Mouse (Mus musculus) intestine, embryonic 15.5 days (tissue): ENCODE measurements around the gene 8030474K03Rik. TPM values are rescaled to one million over a fixed set of nuclear protein-coding genes. Genes with fewer than 3 reads are reported as not detected.

Experiments
- ATAC-seq: fragments of 200-750 bp; cut with Nextera tagmentation; 2 replicates; pipeline ENCODE4 v1.8.0; 2017; ENCODE audit warnings: moderate TSS enrichment, moderate library complexity
- H3K27ac ChIP-seq: fragments of 300-500 bp; sonication (generic); 2 replicates; pipeline ENCODE4 v1.5.1; 2015; ENCODE audit warnings: mild to moderate bottlenecking, inconsistent platforms
- H3K27me3 ChIP-seq: fragments of 300-500 bp; sonication (generic); replicated peaks from 2 replicates; pipeline ENCODE4 v1.6.1; 2015; ENCODE audit warnings: inconsistent platforms
- H3K36me3 ChIP-seq: fragments of 300-500 bp; sonication (generic); 2 replicates; pipeline ENCODE4 v1.6.1; 2015; ENCODE audit warnings: inconsistent platforms
- H3K4me1 ChIP-seq: fragments of 300-500 bp; sonication (generic); replicated peaks from 2 replicates; pipeline ENCODE4 v1.6.1; 2015; ENCODE audit warnings: inconsistent platforms
- H3K4me2 ChIP-seq: fragments of 300-500 bp; sonication (generic); replicated peaks from 2 replicates; pipeline ENCODE4 v1.6.1; 2015; ENCODE audit warnings: mild to moderate bottlenecking, inconsistent platforms
- H3K4me3 ChIP-seq: fragments of 300-500 bp; sonication (generic); replicated peaks from 2 replicates; pipeline ENCODE4 v1.5.1; 2015; ENCODE audit warnings: inconsistent platforms
- H3K9ac ChIP-seq: fragments of 300-500 bp; sonication (generic); 2 replicates; pipeline ENCODE4 v1.6.1; 2015; ENCODE audit warnings: inconsistent platforms
- H3K9me3 ChIP-seq: fragments of 300-500 bp; sonication (generic); 2 replicates; pipeline ENCODE4 v1.6.1; 2016; ENCODE audit warnings: inconsistent platforms
- WGBS: fragments of 180-500 bp; shearing (Covaris S2); methylation state at CpG from one replicate; pipeline ENCODE4 v1.1.7; 2015; 5-methylcytosine and 5-hydroxymethylcytosine counted together
- polyA plus RNA-seq: library from polyadenylated mRNA; unstranded; fragments of >200 nt; fragmentation: Nextera tagmentation; extraction: Ambion mirVana; gene quantifications from 2 replicates; pipeline ENCODE4 v1.2.1, GENCODE M21; 2015

Gene 8030474K03Rik
- 0.08 TPM in 1 of 2 replicates, not detected in the other for polyA plus RNA-seq

DNA sequence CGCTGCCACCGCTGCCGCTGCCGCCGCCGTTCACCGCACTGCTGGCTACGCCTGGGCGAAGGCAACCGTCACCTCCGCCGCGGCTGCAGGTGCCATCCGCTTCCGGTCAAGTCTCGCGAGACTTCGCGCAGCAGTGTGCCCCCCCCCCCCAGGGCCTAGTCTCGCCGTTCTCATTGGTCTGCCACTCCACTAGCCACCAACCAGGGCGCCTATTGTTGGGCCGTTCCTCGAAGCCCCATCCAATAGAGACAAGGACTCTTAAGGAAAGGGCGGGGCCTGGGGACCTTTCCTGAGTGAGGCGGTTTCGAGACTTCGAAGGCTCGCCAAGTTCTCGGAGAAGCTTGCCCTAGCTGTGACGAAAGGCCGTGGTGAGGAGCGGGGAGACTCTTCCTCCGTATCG lies at the start of gene 8030474K03Rik, which contains the start of gene Gm4779:
Gene 8030474K03Rik, plus strand, starts transcription at position 315 of the 400 bp plus-strand sequence.
Gene Gm4779, minus strand, starts transcription at position 82 of the 400 bp plus-strand sequence.
- no peaks in the 10 kb centered on the region for H3K27me3 ChIP-seq
- no peak within 1 kb of the TSS for H3K4me2 ChIP-seq
- H3K4me1 ChIP-seq: no peaks in the 10 kb centered on the region
- no peak within 1 kb of the TSS for H3K27ac ChIP-seq
- no peak for ATAC-seq
- WGBS: 96% methylated on average over 31 of the region's 35 CpGs
- H3K9ac ChIP-seq: no peak within 1 kb of the TSS
- no peaks in the 10 kb centered on the region for H3K36me3 ChIP-seq
- H3K9me3 ChIP-seq: no peaks in the 10 kb centered on the region
- H3K4me3 ChIP-seq: no peak within 1 kb of the TSS

DNA sequence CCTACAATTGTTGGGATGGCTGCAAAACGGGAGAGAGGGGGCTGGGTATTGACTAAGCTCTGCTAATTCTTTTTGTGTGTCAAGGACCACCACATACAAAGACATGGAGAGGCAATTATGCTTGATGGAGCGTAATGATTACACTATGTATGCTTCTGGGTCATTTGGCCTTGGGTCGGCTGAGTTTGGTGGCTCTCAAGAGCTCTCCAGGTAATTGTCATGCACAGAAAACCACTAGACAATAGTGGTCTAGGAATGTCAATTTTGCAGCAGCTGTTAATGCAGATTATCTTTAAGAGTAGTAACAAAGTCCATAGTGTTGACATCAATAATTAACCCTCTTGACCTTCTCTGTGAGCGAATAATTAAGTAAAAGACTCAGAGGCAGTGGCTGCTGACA lies 44.3 kb upstream of the 8030474K03Rik start:
- Histone ChIP-seq H3K27ac (no peak overlapping the region), H3K9me3 (no peaks in the 10 kb centered on the region), H3K9ac (no peak overlapping the region), H3K4me2 (no peak overlapping the region), H3K27me3 (0 out of 2 replicates have a peak, but pooled peaks cover 4% of the 10 kb centered on the region), H3K4me3 (no peak overlapping the region), H3K36me3 (no peaks in the 10 kb centered on the region), H3K4me1 (no peaks in the 10 kb centered on the region)
- 70% methylated on average over 4 of the region's 4 CpGs for WGBS
- no peak for ATAC-seq

DNA sequence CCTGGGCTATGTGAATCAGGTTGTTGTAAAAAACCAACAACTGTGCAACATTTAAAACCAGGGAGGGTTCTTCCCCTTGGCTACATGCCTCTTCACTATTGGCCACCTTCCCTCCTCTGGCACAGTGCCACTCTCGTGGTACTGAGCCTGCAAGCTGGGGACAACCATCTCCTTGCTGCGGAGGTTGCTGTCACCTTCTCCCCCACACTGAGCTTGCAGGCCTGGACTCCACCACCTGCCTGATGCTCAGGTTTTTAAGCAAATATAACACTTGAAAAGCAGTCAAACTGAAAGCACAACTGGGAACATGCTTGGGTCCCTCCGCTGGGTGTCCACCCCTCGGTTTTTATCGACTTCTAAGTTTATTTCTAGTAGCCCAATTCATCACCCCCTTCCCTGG lies 40.0 kb upstream of the 8030474K03Rik start:
- Histone ChIP-seq H3K9ac (no peak overlapping the region), H3K4me1 (no peaks in the 10 kb centered on the region), H3K4me2 (no peak overlapping the region), H3K36me3 (no peaks in the 10 kb centered on the region), H3K4me3 (no peak overlapping the region), H3K27me3 (no peaks in the 10 kb centered on the region), H3K27ac (no peak overlapping the region), H3K9me3 (no peaks in the 10 kb centered on the region)
- WGBS: 72% methylated on average over 5 of the region's 5 CpGs
- ATAC-seq: no peak

DNA sequence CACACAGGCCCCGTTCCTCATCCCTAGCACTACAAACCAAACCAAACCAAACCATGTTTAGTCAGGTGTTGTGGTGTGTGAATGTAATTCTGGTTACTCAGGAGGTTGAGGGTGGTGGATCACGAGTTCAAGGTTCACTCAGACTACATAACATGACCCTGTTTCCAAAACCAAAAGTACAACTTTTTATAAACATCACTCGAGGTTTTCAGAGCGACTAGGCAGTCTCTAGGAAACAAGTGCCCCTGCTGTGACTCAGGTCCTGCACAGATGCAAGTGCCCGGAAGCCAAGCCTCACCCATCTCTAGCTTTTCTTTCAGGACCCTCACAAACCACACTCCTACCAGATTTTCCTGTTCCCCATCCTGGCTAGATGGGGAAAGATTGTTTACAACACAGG lies 29.8 kb upstream of the 8030474K03Rik start:
- Histone ChIP-seq H3K36me3 (no peaks in the 10 kb centered on the region), H3K4me2 (no peak overlapping the region), H3K4me1 (no peaks in the 10 kb centered on the region), H3K27me3 (no peaks in the 10 kb centered on the region), H3K9ac (no peak overlapping the region), H3K4me3 (no peak overlapping the region), H3K27ac (no peak overlapping the region), H3K9me3 (no peaks in the 10 kb centered on the region)
- whole genome bisulfite sequencing: 69% methylated on average over 5 of the region's 5 CpGs
- no peak for ATAC-seq

DNA sequence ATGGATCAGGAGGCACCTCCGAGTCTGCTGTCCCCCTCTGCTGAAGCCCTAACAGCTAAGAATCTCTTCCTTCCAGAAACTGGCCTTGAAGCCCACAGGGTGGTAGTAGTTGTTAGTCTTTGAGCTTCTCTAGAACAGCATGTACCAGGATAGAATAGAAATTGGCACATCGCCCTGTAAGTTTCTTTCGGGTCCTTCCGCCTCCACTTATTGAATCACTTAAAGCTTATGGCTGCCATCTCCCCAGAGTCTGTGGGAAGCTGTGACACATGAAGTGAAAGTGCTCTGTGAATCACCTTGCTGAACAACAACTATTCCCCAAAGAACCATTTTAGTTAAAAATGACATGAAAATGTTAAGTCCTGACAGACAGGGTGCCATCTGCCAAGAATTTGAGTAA lies 29.3 kb upstream of the 8030474K03Rik start:
- H3K36me3 ChIP-seq: no peaks in the 10 kb centered on the region
- ATAC-seq: no peak

DNA sequence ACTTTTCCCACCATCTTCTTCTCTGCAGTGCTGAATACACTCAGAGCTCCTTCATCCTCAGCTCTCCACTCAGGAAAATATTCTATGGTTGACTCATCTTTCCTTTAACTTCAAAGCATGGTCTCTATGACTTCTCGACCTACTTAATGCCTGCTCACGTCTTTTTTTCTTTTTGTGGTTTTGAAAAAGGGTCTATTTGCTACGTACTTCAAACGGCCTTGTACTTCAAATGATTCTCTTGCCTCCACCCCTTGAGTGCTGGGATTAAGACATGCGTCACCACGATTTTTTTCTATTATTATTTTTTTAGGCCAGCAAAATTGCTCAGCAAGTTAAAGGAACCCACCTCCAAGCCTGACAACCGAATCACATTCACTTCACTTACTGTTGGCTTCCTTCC lies 27.2 kb upstream of the 8030474K03Rik start:
- WGBS: 71% methylated on average over 7 of the region's 7 CpGs
- no peak for ATAC-seq
- H3K36me3 ChIP-seq: no peaks in the 10 kb centered on the region
- no peak overlapping the region for H3K9ac ChIP-seq
- no peaks in the 10 kb centered on the region for H3K4me1 ChIP-seq
- no peaks in the 10 kb centered on the region for H3K9me3 ChIP-seq
- no peak overlapping the region for H3K4me3 ChIP-seq
- H3K27ac ChIP-seq: no peak overlapping the region
- no peaks in the 10 kb centered on the region for H3K27me3 ChIP-seq
- H3K4me2 ChIP-seq: no peak overlapping the region

More for the DNA sequence above, 29.3 kb upstream of the 8030474K03Rik start:
- H3K4me3 ChIP-seq: no peak overlapping the region
- H3K9ac ChIP-seq: no peak overlapping the region
- no peaks in the 10 kb centered on the region for H3K9me3 ChIP-seq
- H3K27me3 ChIP-seq: no peaks in the 10 kb centered on the region
- no peaks in the 10 kb centered on the region for H3K4me1 ChIP-seq
- 83% methylated on average over 4 of the region's 4 CpGs for WGBS
- H3K4me2 ChIP-seq: no peak overlapping the region
- no peak overlapping the region for H3K27ac ChIP-seq

DNA sequence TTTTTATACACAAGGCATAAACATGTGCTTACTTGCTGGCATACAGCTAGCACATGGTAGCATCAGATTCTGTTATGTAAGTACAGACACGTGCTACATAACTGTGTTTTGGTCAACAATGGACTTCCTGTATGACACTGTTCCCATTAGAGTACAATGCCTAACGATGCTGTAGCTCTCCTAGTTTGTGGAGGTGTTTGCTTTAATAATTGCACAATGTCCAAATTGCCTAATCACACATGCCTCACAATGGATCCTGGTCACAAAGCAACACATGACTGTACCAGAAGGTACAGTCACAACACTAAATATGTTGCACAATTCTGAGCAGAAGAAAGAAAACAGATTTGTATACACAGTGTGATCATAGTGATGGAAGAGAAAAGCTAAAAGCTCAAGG lies 25.0 kb upstream of the 8030474K03Rik start:
- no peak overlapping the region for H3K27ac ChIP-seq
- H3K27me3 ChIP-seq: no peaks in the 10 kb centered on the region; the same call in 1 of the 2 replicates
- H3K9ac ChIP-seq: no peak overlapping the region
- no peak overlapping the region for H3K4me2 ChIP-seq
- H3K9me3 ChIP-seq: no peaks in the 10 kb centered on the region
- no peaks in the 10 kb centered on the region for H3K36me3 ChIP-seq
- no peaks in the 10 kb centered on the region for H3K4me1 ChIP-seq
- no peak for ATAC-seq
- no peak overlapping the region for H3K4me3 ChIP-seq
- 63% methylated on average over 2 of the region's 2 CpGs for whole genome bisulfite sequencing

DNA sequence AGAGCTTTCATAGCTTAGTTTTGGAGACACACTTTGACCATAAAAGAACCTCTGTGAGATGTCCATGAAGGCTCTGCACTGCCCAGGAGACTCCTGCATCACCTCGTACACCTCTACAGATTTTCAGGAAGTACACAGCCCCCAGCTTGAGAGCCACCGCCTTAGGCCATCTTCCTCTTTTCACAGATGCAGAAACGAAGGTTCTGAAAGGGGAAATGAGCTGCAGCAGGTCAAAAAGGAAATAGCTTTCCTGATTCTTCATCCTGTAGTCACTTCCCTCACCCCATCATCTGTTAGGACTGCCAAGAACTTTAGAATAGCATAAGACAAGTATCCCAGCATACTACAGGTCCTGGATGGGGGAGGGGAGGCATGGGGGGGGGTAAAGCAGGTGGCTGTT lies 24.1 kb upstream of the 8030474K03Rik start:
- Histone ChIP-seq H3K4me1 (no peaks in the 10 kb centered on the region), H3K4me3 (no peak overlapping the region), H3K27ac (no peak overlapping the region), H3K27me3 (no peaks in the 10 kb centered on the region; the same call in 1 of the 2 replicates), H3K9me3 (no peaks in the 10 kb centered on the region), H3K9ac (no peak overlapping the region), H3K4me2 (no peak overlapping the region), H3K36me3 (no peaks in the 10 kb centered on the region)
- 64% methylated on average over 3 of the region's 3 CpGs for WGBS
- ATAC-seq: no peak

DNA sequence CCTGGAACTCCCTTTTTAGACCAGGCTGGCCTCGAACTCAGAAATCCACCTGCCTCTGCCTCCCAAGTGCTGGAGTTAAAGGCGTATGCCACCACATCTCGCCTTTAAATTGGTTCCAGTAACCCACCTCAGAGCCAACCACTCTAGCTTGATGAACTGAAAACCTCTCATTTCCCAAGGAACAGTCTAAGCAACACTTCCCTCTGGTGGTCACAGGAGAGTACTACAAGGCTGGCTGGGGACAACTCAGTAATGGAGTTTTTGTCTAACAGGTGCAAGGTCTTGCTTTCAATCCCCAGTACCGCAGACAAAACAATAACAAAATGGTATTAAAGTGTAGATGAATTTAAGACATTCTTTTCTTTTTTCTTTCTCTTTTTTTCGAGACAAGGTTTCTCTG lies 22.4 kb upstream of the 8030474K03Rik start:
- H3K36me3 ChIP-seq: no peaks in the 10 kb centered on the region
- H3K27ac ChIP-seq: no peak overlapping the region
- no peaks in the 10 kb centered on the region for H3K9me3 ChIP-seq
- no peak overlapping the region for H3K4me3 ChIP-seq
- WGBS: 50% methylated on average over 5 of the region's 5 CpGs
- H3K4me1 ChIP-seq: no peaks in the 10 kb centered on the region
- no peak for ATAC-seq
- no peak overlapping the region for H3K4me2 ChIP-seq
- no peak overlapping the region for H3K9ac ChIP-seq
- H3K27me3 ChIP-seq: no peaks in the 10 kb centered on the region; the same call in 1 of the 2 replicates

DNA sequence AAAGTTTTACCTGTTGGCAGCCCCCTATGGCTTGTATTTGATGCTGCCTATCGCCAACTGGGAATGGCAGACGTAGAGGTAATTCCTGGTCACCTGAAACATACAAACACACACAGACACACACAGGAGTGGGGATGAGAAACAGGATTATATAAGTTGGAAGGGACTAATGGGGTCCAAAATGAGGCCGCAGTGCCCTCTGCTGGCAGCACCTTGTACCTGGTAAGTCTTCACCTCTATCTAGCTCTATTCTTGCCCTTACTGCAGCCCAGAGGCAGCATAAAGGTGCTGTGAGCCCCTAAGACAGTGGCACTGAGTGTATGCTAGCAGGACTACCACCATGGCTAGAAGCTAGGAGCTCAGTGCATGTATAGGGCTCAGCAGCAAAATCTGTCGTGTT lies 2.9 kb upstream of the 8030474K03Rik start:
- Histone ChIP-seq H3K4me2 (no peak overlapping the region), H3K36me3 (no peaks in the 10 kb centered on the region), H3K4me3 (no peak overlapping the region), H3K9ac (no peak overlapping the region), H3K27ac (no peak overlapping the region), H3K4me1 (no peaks in the 10 kb centered on the region), H3K9me3 (no peaks in the 10 kb centered on the region), H3K27me3 (no peaks in the 10 kb centered on the region)
- peak; percentile 51; the same call in 1 of the 2 replicates for ATAC-seq
- 48% methylated on average over 4 of the region's 4 CpGs for WGBS

DNA sequence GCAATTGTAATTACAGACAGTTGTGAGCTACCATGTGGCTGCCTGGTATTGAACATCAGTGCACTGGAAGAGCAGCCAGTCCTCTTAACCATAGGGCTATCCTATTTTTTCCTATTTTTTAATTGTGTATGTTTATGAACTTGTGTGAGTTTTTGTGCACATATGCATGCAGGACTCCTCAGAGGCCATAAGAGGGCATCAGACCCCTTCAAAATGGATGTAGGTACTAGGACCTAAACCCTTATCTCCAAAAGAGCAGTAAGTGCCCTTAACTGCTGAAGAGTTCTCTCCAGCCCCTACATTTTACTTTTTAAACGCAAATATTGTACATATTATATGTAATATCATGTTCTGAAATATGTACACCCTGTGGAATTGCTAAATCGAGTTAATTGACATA lies 11.1 kb downstream of the 8030474K03Rik start:
- H3K4me1 ChIP-seq: no peaks in the 10 kb centered on the region
- no peaks in the 10 kb centered on the region for H3K9me3 ChIP-seq
- no peak for ATAC-seq
- no peak overlapping the region for H3K27ac ChIP-seq
- no peak overlapping the region for H3K9ac ChIP-seq
- no peaks in the 10 kb centered on the region for H3K27me3 ChIP-seq
- 35% methylated on average over 2 of the region's 2 CpGs for WGBS
- H3K4me2 ChIP-seq: no peak overlapping the region
- no peaks in the 10 kb centered on the region for H3K36me3 ChIP-seq
- no peak overlapping the region for H3K4me3 ChIP-seq

DNA sequence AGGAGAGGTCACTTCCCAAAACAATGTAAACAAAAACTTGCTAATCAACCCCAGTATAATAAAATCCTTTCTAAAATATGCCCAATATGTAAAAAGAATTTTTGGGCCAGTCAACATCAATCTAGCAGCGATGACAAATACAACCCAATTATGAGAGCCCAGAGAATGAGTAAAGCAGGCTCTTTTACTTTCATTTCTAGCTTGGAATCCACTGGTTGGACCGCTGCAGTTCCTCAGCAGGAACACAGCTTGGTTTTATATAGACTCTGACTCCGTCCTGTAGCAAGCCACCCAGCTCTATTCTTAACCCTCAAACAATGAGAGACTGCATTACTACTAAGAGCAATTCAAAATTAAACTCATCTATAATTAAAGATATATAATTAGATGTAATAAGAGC lies 17.3 kb downstream of the 8030474K03Rik start:
- Histone ChIP-seq H3K4me2 (no peak overlapping the region), H3K27me3 (0 out of 2 replicates have a peak, but pooled peaks cover 2% of the 10 kb centered on the region), H3K4me1 (no peaks in the 10 kb centered on the region), H3K4me3 (no peak overlapping the region), H3K36me3 (no peaks in the 10 kb centered on the region), H3K9ac (no peak overlapping the region), H3K27ac (no peak overlapping the region), H3K9me3 (no peaks in the 10 kb centered on the region)
- ATAC-seq: no peak
- WGBS: 64% methylated on average over 3 of the region's 3 CpGs

DNA sequence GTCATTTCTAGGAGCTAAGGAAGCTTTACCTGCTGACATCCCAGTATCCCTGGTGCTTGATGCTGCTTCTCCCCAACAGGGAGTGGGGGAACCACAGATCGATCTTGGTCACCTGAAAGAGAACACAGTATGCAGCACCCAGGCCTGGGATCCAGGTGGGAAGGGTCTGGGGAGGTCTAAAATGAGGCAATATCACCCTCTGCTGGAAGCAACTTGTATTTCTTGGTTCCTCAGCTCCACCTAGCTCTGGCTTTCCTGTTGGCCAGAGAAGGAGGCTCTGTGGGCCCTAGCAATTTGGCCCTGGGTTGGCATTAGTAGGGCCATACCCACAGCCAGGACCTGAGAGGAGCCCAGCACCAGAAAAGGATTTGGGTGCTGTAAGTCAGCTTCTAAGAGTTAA lies 24.7 kb downstream of the 8030474K03Rik start:
- Histone ChIP-seq H3K4me3 (no peak overlapping the region), H3K27ac (no peak overlapping the region), H3K36me3 (no peaks in the 10 kb centered on the region), H3K9ac (no peak overlapping the region), H3K4me2 (no peak overlapping the region), H3K27me3 (0 out of 2 replicates have a peak, but pooled peaks cover 3% of the 10 kb centered on the region), H3K9me3 (no peaks in the 10 kb centered on the region), H3K4me1 (no peaks in the 10 kb centered on the region)
- WGBS: 39% methylated on average over 1 of the region's 1 CpGs
- no peak for ATAC-seq
